Mouse (Mus musculus): ENCODE measurements around the gene Dolpp1.

Dolpp1 gene

GRCm38 (mm10) chr2:30379307-30379706, 12.7 kb upstream of the Dolpp1 start:
- DNase-seq, result no peak

- DNase-seq, result no peak
Measured at GRCm38 (mm10) chr2:30380564-30381376, 11.3 kb upstream of the Dolpp1 start.

GRCm38 (mm10) chr2:30381377-30381725, 10.7 kb upstream of the Dolpp1 start:
- DNase-seq, result no peak

- no peak for DNase-seq
Measured at GRCm38 (mm10) chr2:30384814-30385213, 7.2 kb upstream of the Dolpp1 start.

- DNase-seq, result no peak
Measured at GRCm38 (mm10) chr2:30385591-30385990, 6.5 kb upstream of the Dolpp1 start.

GRCm38 (mm10) chr2:30386913-30387312, 5.1 kb upstream of the Dolpp1 start:
- no peak for DNase-seq

- no peak for DNase-seq
Measured at GRCm38 (mm10) chr2:30389000-30389399, 3.1 kb upstream of the Dolpp1 start.

GRCm38 (mm10) chr2:30392577-30393369, 719 bp downstream of the Dolpp1 start:
- DNase-seq, result peak; percentile 85

- DNase-seq, result no peak
Measured at GRCm38 (mm10) chr2:30393370-30393656, 1.3 kb downstream of the Dolpp1 start.

- DNase-seq, result no peak
Measured at GRCm38 (mm10) chr2:30395757-30396156, 3.7 kb downstream of the Dolpp1 start.

GRCm38 (mm10) chr2:30396246-30396645, 4.2 kb downstream of the Dolpp1 start:
- no peak for DNase-seq

GRCm38 (mm10) chr2:30397986-30398512, 6.0 kb downstream of the Dolpp1 start:
- no peak for DNase-seq

GRCm38 (mm10) chr2:30399191-30400171, 7.4 kb downstream of the Dolpp1 start:
- peak; percentile 57 for DNase-seq

- DNase-seq, result no peak
Measured at GRCm38 (mm10) chr2:30401581-30401980, 9.5 kb downstream of the Dolpp1 start.

GRCm38 (mm10) chr2:30402351-30402826, 10.3 kb downstream of the Dolpp1 start:
- no peak for DNase-seq

GRCm38 (mm10) chr2:30402843-30403242, 10.8 kb downstream of the Dolpp1 start:
- DNase-seq, result no peak

- no peak for DNase-seq
Measured at GRCm38 (mm10) chr2:30403870-30404269, 11.8 kb downstream of the Dolpp1 start.

- DNase-seq, result no peak
Measured at GRCm38 (mm10) chr2:30407221-30407620, 15.2 kb downstream of the Dolpp1 start.

- DNase-seq, result no peak
Measured at GRCm38 (mm10) chr2:30407778-30408177, 15.7 kb downstream of the Dolpp1 start.

- no peak for DNase-seq
Measured at GRCm38 (mm10) chr2:30408452-30409100, 16.5 kb downstream of the Dolpp1 start.

GRCm38 (mm10) chr2:30409454-30410176, 17.6 kb downstream of the Dolpp1 start:
- peak; percentile 87 for DNase-seq
